Comparison of ENCODE assay signal across 9 mouse cellular contexts in genomic region chr5:50215960-50216359, GRCm38 (mm10).
DNase-seq lines count a peak whose midpoint lies in the region; ATAC-seq and TF ChIP-seq lines count a peak whose summit lies in the region.
"Had no signal": no experiment of that assay in that cellular context is flagged by ENCODE, and none has a peak within 500 bp of the region (broad histone marks: within the 10 kb centered on the region; RNA-seq: fewer than 3 reads in every experiment).

No protein-coding gene starts in this region.

- H3K27ac ChIP-seq in liver, adult 2 months (replicated peaks; ENCODE audit: insufficient read depth, low read depth, low read length), result no peak overlapping the region
- H3K27ac ChIP-seq: limb, embryonic 13.5 days had no signal

- no peaks in the 10 kb centered on the region for H3K27me3 ChIP-seq in liver, adult 2 months (ENCODE audit: control insufficient read depth, insufficient read depth, low read length)
- H3K27me3 ChIP-seq: limb, embryonic 13.5 days had no signal

- peak; percentile 14; the same call in 1 of the 2 replicates for TF ChIP-seq CTCF in liver, adult 2 months (IDR thresholded peaks at IDR 0.05; ENCODE audit: low read depth, low read length)

- 42% methylated on average over 5 of the region's 5 CpGs for WGBS in liver, adult 2 months

- DNase-seq in frontal cortex, postnatal 14 days (ENCODE audit: low spot score in 2 of 2), result no peak
- DNase-seq in liver, adult 2 months (ENCODE audit: extremely low read depth, low read depth, low spot score), result peak; percentile 4
- no peak for DNase-seq in liver
- DNase-seq in NIH3T3 (ENCODE audit: low read depth), result peak; percentile 52
- no peak for DNase-seq in adrenal gland, postnatal 10 days
- no peak for DNase-seq in right cerebral cortex, postnatal 25 days

- H3K4me3 ChIP-seq in liver, adult 2 months (ENCODE audit: insufficient read depth, low read depth, low read length), result no peak overlapping the region
- H3K4me3 ChIP-seq: limb, embryonic 13.5 days had no signal

- ATAC-seq in frontal cortex, adult (ENCODE audit: low TSS enrichment), result peak; percentile 80
- peak; percentile 37; the same call in 1 of the 2 replicates for ATAC-seq in megakaryocyte progenitor cell, adult 5-6 weeks (replicated peaks; ENCODE audit: poor library complexity)

- H3K9ac ChIP-seq in liver, adult 2 months (ENCODE audit: low read depth, low read length), result no peak overlapping the region
- H3K9ac ChIP-seq: limb, embryonic 13.5 days had no signal

- H3K4me1 ChIP-seq in liver, adult 2 months (ENCODE audit: control insufficient read depth, insufficient read depth, low read length), result peaks cover 6% of the 10 kb centered on the region
- H3K4me1 ChIP-seq: limb, embryonic 13.5 days had no signal

- no peaks in the 10 kb centered on the region for H3K79me2 ChIP-seq in liver, adult 2 months (ENCODE audit: control insufficient read depth, insufficient read depth, low read length)

- H3K36me3 ChIP-seq in liver, adult 2 months (ENCODE audit: control insufficient read depth, insufficient read depth, low read length), result no peaks in the 10 kb centered on the region
- H3K36me3 ChIP-seq: limb, embryonic 13.5 days had no signal

- TF ChIP-seq POLR2A in liver, adult 2 months (IDR thresholded peaks at IDR 0.05; ENCODE audit: extremely low read depth, insufficient read depth, low read length), result no peak

Comparison
In these comparisons a context has a peak if more than half of its experiments do, and no peak if none do; other contexts are left out.
1. DNase-seq: peak in liver, adult 2 months (single experiment) and NIH3T3 (single experiment); none in frontal cortex, postnatal 14 days (0 of 2), liver (single experiment), adrenal gland, postnatal 10 days (single experiment) and right cerebral cortex, postnatal 25 days (single experiment).